Mouse (Mus musculus) forebrain, postnatal 0 days (tissue): ENCODE measurements at regions not wholly inside any gene's neighbourhood (a gene's known extent, or its start where the extent isn't known, plus 50 kb on each side); places are given as distances from the start of the nearest gene placed in this dataset.

Experiments
- ATAC-seq: fragments of 200-750 bp; cut with Nextera tagmentation; 2 replicates; pipeline ENCODE4 v1.8.0; 2017; ENCODE audit warnings: mild to moderate bottlenecking, moderate library complexity
- DNase-seq: peaks from one replicate; pipeline ENCODE4 v3.0.0-alpha.2; 2015
- H3K27ac ChIP-seq: fragments of 300-500 bp; sonication (generic); 2 replicates; pipeline ENCODE4 v1.5.1; 2014; ENCODE audit warnings: low read depth, mild to moderate bottlenecking, antibody characterized with exemption, low read length, moderate library complexity, mixed read lengths
- H3K27me3 ChIP-seq: fragments of 300-500 bp; sonication (generic); 2 replicates; pipeline ENCODE4 v1.6.1; 2014; ENCODE audit warnings: mild to moderate bottlenecking, low read length, mixed read lengths; ENCODE audit not compliant: insufficient read depth
- H3K36me3 ChIP-seq: fragments of 300-500 bp; sonication (generic); 2 replicates; pipeline ENCODE4 v1.6.1; 2014; ENCODE audit warnings: mild to moderate bottlenecking, moderate library complexity; ENCODE audit not compliant: insufficient read depth
- H3K4me1 ChIP-seq: fragments of 300-500 bp; sonication (generic); 2 replicates; pipeline ENCODE4 v1.6.1; 2014; ENCODE audit warnings: antibody characterized with exemption; ENCODE audit not compliant: insufficient read depth
- H3K4me2 ChIP-seq: fragments of 300-500 bp; sonication (generic); 2 replicates; pipeline ENCODE4 v1.6.1; 2014; ENCODE audit warnings: low read depth, mild to moderate bottlenecking, moderate library complexity
- H3K4me3 ChIP-seq: fragments of 300-500 bp; sonication (generic); 2 replicates; pipeline ENCODE4 v1.5.1; 2014; ENCODE audit warnings: low read depth, low read length, mixed read lengths
- H3K9ac ChIP-seq: fragments of 300-500 bp; sonication (generic); 2 replicates; pipeline ENCODE4 v1.6.1; 2014; ENCODE audit warnings: mild to moderate bottlenecking
- H3K9me3 ChIP-seq: fragments of 300-500 bp; sonication (generic); 2 replicates; pipeline ENCODE4 v1.6.1; 2016; ENCODE audit warnings: low read length
- CTCF ChIP-seq: sonication (generic); IDR thresholded peaks from 2 replicates; pipeline ENCODE4 v1.5.1; 2016; ENCODE audit warnings: antibody characterized with exemption, control low read depth, low read depth
- WGBS: fragments of 180-500 bp; shearing (Covaris S2); extraction: QIAGEN DNeasy Blood & Tissue Kit; methylation state at CpG from one replicate; pipeline ENCODE4 v1.1.7; 2014; 5-methylcytosine and 5-hydroxymethylcytosine counted together

GRCm38 (mm10) chr17:88255744-88256598, 184.5 kb upstream of the Foxn2 start:
- DNase-seq: peak; percentile 93
- H3K36me3 ChIP-seq: no peaks in the 10 kb centered on the region
- peak overlapping the region; percentile 96 for H3K9ac ChIP-seq
- peak; percentile 79 for TF ChIP-seq CTCF
- peak overlapping the region; percentile 94 for H3K4me2 ChIP-seq
- peak overlapping the region; percentile 66 for H3K4me3 ChIP-seq
- no peaks in the 10 kb centered on the region for H3K9me3 ChIP-seq
- H3K27ac ChIP-seq: peak overlapping the region; percentile 97
- H3K4me1 ChIP-seq: no peaks in the 10 kb centered on the region; the same call in 1 of the 2 replicates
- H3K27me3 ChIP-seq: no peaks in the 10 kb centered on the region
- peak; percentile 83 for ATAC-seq
- 0% methylated on average over 40 of the region's 40 CpGs for WGBS

GRCm38 (mm10) chr17:88256599-88257544, 183.6 kb upstream of the Foxn2 start:
- no peaks in the 10 kb centered on the region; the same call in 1 of the 2 replicates for H3K4me1 ChIP-seq
- H3K9ac ChIP-seq: peak overlapping the region; percentile 96
- H3K9me3 ChIP-seq: no peaks in the 10 kb centered on the region
- DNase-seq (peak; percentile 85), ATAC-seq (peak; percentile 70)
- peak overlapping the region; percentile 94 for H3K4me2 ChIP-seq
- peak; percentile 80 for TF ChIP-seq CTCF
- WGBS: 2% methylated on average over 18 of the region's 18 CpGs
- H3K27me3 ChIP-seq: no peaks in the 10 kb centered on the region
- H3K36me3 ChIP-seq: no peaks in the 10 kb centered on the region
- H3K4me3 ChIP-seq: peak overlapping the region; percentile 66
- H3K27ac ChIP-seq: peak overlapping the region; percentile 97

GRCm38 (mm10) chr17:88258361-88258796, 182.1 kb upstream of the Foxn2 start:
- H3K27me3 ChIP-seq: no peaks in the 10 kb centered on the region
- DNase-seq (no peak), ATAC-seq (no peak)
- H3K4me2 ChIP-seq: no peak overlapping the region
- H3K9ac ChIP-seq: no peak overlapping the region
- no peaks in the 10 kb centered on the region; the same call in 1 of the 2 replicates for H3K4me1 ChIP-seq
- 83% methylated on average over 11 of the region's 11 CpGs for WGBS
- TF ChIP-seq CTCF: peak; percentile 16; the same call in 1 of the 2 replicates
- no peaks in the 10 kb centered on the region for H3K9me3 ChIP-seq
- no peak overlapping the region for H3K4me3 ChIP-seq
- no peaks in the 10 kb centered on the region for H3K36me3 ChIP-seq
- no peak overlapping the region for H3K27ac ChIP-seq

DNA sequence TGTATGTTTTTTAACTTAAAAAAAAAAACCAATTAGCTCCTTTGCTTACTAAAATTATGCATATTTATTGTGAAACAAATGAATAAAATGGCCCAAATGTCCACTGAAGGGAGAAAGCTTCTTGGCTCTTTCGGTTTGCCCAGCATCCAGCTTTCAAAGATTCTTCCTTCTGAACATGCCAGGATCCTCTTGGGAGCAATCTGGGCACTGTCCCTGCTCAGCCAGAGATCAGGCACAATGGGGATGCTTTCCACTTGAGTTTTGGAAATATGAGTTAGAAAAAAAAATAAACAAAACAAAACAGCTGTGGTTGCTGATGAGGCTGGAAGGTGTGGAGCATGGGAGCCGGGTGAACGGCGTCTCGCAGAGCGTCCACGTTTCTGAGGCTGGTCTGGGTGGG, 180.3 kb upstream of the Foxn2 start:
- H3K4me1 ChIP-seq: no peaks in the 10 kb centered on the region; the same call in 1 of the 2 replicates
- 91% methylated on average over 7 of the region's 7 CpGs for WGBS
- H3K27ac ChIP-seq: no peak overlapping the region
- H3K36me3 ChIP-seq: no peaks in the 10 kb centered on the region
- H3K4me2 ChIP-seq: no peak overlapping the region
- no peaks in the 10 kb centered on the region for H3K9me3 ChIP-seq
- H3K27me3 ChIP-seq: no peaks in the 10 kb centered on the region
- H3K4me3 ChIP-seq: no peak overlapping the region
- DNase-seq: no peak
- no peak overlapping the region for H3K9ac ChIP-seq
- TF ChIP-seq CTCF: no peak
- no peak for ATAC-seq

DNA sequence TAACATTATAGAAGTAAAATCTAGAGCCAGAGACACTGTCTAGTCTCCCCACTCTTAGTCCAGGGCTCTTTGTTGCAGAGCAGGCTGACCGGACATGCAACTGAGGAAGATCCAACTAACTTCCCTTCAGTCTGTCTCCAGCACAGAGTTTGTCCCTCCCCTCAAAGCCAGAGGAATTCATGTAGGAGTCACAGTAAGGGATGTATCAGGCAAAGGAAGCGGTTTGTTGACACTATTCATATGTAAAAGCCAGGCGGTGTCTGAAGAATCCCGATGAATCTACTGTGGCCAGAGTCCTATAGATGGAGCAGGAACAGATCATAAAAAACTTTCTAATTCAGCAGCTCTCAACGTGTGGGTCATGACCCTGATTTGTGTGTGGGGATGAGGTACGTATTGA, 179.7 kb upstream of the Foxn2 start:
- Histone ChIP-seq H3K4me1 (no peaks in the 10 kb centered on the region; the same call in 1 of the 2 replicates), H3K27ac (no peak overlapping the region), H3K9me3 (no peaks in the 10 kb centered on the region), H3K4me3 (no peak overlapping the region), H3K4me2 (no peak overlapping the region), H3K9ac (no peak overlapping the region), H3K27me3 (no peaks in the 10 kb centered on the region), H3K36me3 (no peaks in the 10 kb centered on the region)
- ATAC-seq (no peak), DNase-seq (no peak)
- TF ChIP-seq CTCF: no peak
- 64% methylated on average over 6 of the region's 6 CpGs for WGBS

DNA sequence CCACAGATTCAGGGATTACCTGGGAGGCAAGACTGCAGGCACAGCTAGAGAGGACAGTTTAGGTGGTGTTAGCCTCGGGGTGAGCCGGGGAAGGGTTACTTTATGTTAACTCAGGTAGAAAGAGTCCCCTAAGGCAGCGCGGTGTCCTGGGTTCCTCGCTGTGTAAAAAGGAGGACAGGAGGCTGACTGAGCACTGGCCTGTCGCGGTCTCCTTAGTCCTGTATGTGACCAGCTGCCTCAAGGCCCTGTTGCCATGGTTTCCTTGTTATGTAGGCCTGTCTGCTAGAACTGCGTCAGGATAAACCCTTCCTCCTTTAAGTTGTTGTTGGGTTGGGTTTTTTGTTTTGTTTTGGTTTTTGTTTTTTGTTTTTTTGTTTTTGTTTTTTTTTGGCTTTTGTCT, 179.0 kb upstream of the Foxn2 start:
- 40% methylated on average over 8 of the region's 8 CpGs for WGBS
- no peak for DNase-seq
- no peaks in the 10 kb centered on the region for H3K36me3 ChIP-seq
- no peaks in the 10 kb centered on the region for H3K27me3 ChIP-seq
- TF ChIP-seq CTCF: no peak
- no peak overlapping the region for H3K27ac ChIP-seq
- no peak overlapping the region for H3K4me3 ChIP-seq
- no peak overlapping the region for H3K4me2 ChIP-seq
- H3K9ac ChIP-seq: no peak overlapping the region
- H3K4me1 ChIP-seq: no peaks in the 10 kb centered on the region; the same call in 1 of the 2 replicates
- H3K9me3 ChIP-seq: no peaks in the 10 kb centered on the region
- ATAC-seq: no peak
